Mouse (Mus musculus) kidney, adult 9 months (tissue): Measurements from ENCODE around the gene Pinlyp.
"Not testable (repeated sequence)": the region's sequence is repeated elsewhere in the genome, so short reads cannot be mapped to it uniquely, and the experiment has no call there.

Source experiments
- DNase-seq: peaks from one replicate; pipeline ENCODE4 v3.0.0; 2022

The Pinlyp gene

GRCm38 (mm10) chr7:24520054-24520453, 25.9 kb downstream of the Pinlyp start:
- DNase-seq, result not testable (repeated sequence)

- no peak for DNase-seq
Observed at GRCm38 (mm10) chr7:24519130-24519529, 26.8 kb downstream of the Pinlyp start.

- DNase-seq, result no peak
Observed at GRCm38 (mm10) chr7:24517654-24518053, 28.3 kb downstream of the Pinlyp start.

- no peak for DNase-seq
Observed at GRCm38 (mm10) chr7:24517077-24517476, 28.8 kb downstream of the Pinlyp start.

- DNase-seq, result peak; percentile 64
Observed at GRCm38 (mm10) chr7:24516319-24516718, 29.6 kb downstream of the Pinlyp start.

GRCm38 (mm10) chr7:24512355-24512754, 33.6 kb downstream of the Pinlyp start, which contains the start of gene AC161166.1:
Gene AC161166.1, minus strand, starts transcription at chr7:24512455.
- no peak for DNase-seq

GRCm38 (mm10) chr7:24507726-24508114, 38.2 kb downstream of the Pinlyp start:
- peak; percentile 32 for DNase-seq

GRCm38 (mm10) chr7:24506838-24507725, 38.8 kb downstream of the Pinlyp start, which contains the start of gene Zfp428:
Gene Zfp428, plus strand, starts transcription at chr7:24507006.
- DNase-seq, result peak; percentile 84

- peak; percentile 81 for DNase-seq
Observed at GRCm38 (mm10) chr7:24506476-24506837, 39.5 kb downstream of the Pinlyp start.

GRCm38 (mm10) chr7:24506065-24506459, 39.9 kb downstream of the Pinlyp start:
- peak; percentile 50 for DNase-seq

- DNase-seq, result no peak
Observed at GRCm38 (mm10) chr7:24505447-24506064, 40.4 kb downstream of the Pinlyp start.

- DNase-seq, result no peak
Observed at GRCm38 (mm10) chr7:24504868-24505267, 41.0 kb downstream of the Pinlyp start.

- no peak for DNase-seq
Observed at GRCm38 (mm10) chr7:24504004-24504403, 41.9 kb downstream of the Pinlyp start.

GRCm38 (mm10) chr7:24501492-24501891, 44.4 kb downstream of the Pinlyp start:
- DNase-seq, result no peak

- DNase-seq, result no peak
Observed at GRCm38 (mm10) chr7:24500929-24501328, 45.0 kb downstream of the Pinlyp start.

GRCm38 (mm10) chr7:24499856-24500577, 45.9 kb downstream of the Pinlyp start:
- DNase-seq, result peak; percentile 33
